Mouse (Mus musculus): ENCODE measurements around the gene Rpl10.

DNA sequence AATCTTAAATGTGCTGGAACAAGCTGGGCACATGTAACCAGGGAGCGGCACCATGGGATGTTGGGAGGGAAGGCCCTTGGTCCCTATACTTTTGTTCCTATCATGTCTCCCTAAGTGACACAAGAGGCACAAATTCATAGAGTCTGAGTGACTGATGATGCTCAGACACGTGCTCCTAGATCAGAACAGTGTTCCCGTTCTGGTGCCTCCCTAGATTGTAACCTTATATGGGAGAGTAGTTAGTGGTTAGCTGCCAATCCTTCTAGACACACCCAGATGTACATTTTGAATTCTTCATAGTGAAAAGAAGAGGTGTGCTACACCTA, 913 bp upstream of the Rpl10 start:
- no peak for TF ChIP-seq SMC3 (IDR thresholded peaks at IDR 0.05; ENCODE audit: low read depth, low read length)
- TF ChIP-seq MAX (IDR thresholded peaks at IDR 0.05; ENCODE audit: low read length), result peak; percentile 89

Data from CH12.LX (cell line).